Mouse (Mus musculus): ENCODE data around the gene Dpy19l3. TPM values are rescaled to one million over a fixed set of nuclear protein-coding genes. Genes with fewer than 3 reads are reported as not detected.
A peak's percentile ranks its signal among the peaks of the same experiment; 100 is the strongest.

Gene Dpy19l3
- total RNA-seq, 2 experiments from 2014 or later: 48.2 to 62.0 TPM

DNA sequence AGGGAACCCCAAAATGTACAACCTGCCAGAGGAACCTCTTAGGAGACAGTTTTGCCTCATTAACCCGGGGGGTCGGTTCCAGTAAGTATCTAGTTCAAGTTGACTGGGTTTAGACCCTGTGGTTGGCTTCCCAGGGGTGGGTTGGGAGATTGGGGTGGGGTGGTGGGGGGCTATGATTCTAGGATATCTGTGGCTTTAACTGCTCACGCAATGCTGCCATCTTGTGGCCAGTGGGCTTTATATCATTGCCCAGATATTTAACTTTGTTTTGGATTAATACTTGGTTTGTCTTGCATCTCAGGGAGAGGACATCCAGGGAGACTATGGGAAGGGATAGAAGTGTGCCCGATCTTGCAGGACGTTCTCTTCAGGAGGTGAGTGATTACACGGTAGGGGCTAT lies 118.0 kb downstream of the Dpy19l3 start:
- DNase-seq: peak; percentile 16 to 33

Other genes starting within 250 kb of the Dpy19l3 start
- gene Tdrd12, start 216.7 kb downstream of the Dpy19l3 start, total RNA-seq (2021): under 1 TPM in 1 of 2 experiments, not detected in 1; 0.16 TPM
- gene Nudt19, start 198.2 kb downstream of the Dpy19l3 start, total RNA-seq (2021): 10 to 100 TPM; 51.4 to 57.6 TPM
- under 1 TPM; 0.20 to 0.53 TPM for gene Rgs9bp, start 168.9 kb downstream of the Dpy19l3 start, total RNA-seq (2021)
- 10 to 100 TPM; 23.6 to 32.6 TPM for gene Ankrd27, start 168.2 kb downstream of the Dpy19l3 start, total RNA-seq (2021)
- gene Pdcd5, start 106.9 kb downstream of the Dpy19l3 start, total RNA-seq (2021): 10 to 100 TPM; 70.3 to 90.1 TPM
- gene Zfp507, start 48.5 kb upstream of the Dpy19l3 start, total RNA-seq (2021): 10 to 100 TPM; 26.5 to 26.9 TPM

Measured in adrenal gland, postnatal 36 days (tissue).